Mouse (Mus musculus): Measurements from ENCODE around the gene Smurf1.
A peak's percentile ranks its signal among the peaks of the same experiment; 100 is the strongest.

GRCm38 (mm10) chr5:144855936-144856335, 109.7 kb downstream of the Smurf1 start:
- TF ChIP-seq CHD2 (IDR thresholded peaks at IDR 0.05; ENCODE audit: low read depth, low read length) (no peak), ZNF384 (IDR thresholded peaks at IDR 0.05; ENCODE audit: low read depth, low read length) (no peak), HCFC1 (IDR thresholded peaks at IDR 0.05; ENCODE audit: borderline replicate concordance, insufficient read depth, low read length) (0 out of 2 replicates have a peak, but pooled peaks have one; percentile 32), MAFK (IDR thresholded peaks at IDR 0.05; ENCODE audit: insufficient read depth, low read depth, low read length) (no peak), ZC3H11A (IDR thresholded peaks at IDR 0.05; ENCODE audit: borderline replicate concordance, low read depth, low read length) (no peak)

All from ES-E14 (cell line).